Mouse (Mus musculus): ENCODE measurements around the gene Palmd. TPM values are rescaled to one million over a fixed set of nuclear protein-coding genes. Genes with fewer than 3 reads are reported as not detected.

Palmd gene
- 8.0 and 8.8 TPM in 2 replicates for polyA plus RNA-seq (2016; fragmentation: Nextera tagmentation; extraction: Ambion mirVana)

DNA sequence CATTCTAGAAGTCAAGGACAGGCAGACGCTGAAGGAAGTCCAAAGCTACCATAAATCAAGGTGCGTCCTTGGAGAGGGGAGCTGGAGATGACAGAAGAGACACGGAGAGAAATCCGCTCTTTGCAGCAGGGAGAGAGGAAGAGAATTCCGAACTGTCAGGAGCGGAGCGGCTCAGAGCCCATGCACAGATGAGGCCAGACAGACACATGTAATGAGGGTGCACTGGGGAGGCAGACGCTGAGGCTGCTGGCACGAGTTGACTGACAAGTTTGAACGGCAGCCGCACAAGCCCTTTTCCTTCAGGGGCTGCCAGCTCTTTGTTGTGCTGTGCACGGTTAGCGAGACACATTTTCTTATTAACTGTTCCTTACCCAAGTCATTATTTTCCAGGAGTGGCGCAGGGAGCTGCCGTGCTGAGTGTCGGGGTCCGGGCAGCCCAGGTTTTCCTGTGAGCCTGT, at the start of gene Palmd:
Palmd (minus strand) TSS at position 448 of the 458 bp plus-strand sequence.
- Histone ChIP-seq H3K4me3 (replicated peaks) (peak within 1 kb of the TSS; percentile 41), H3K27ac (peak within 1 kb of the TSS; percentile 35; the same call in 1 of the 2 replicates), H3K9me3 (no peaks in the 10 kb centered on the region), H3K9ac (replicated peaks) (peak within 1 kb of the TSS; percentile 51), H3K27me3 (no peaks in the 10 kb centered on the region), H3K4me1 (replicated peaks) (peaks cover 5% of the 10 kb centered on the region), H3K36me3 (no peaks in the 10 kb centered on the region), H3K4me2 (peak within 1 kb of the TSS; percentile 65)
- ATAC-seq (ENCODE audit: insufficient number of reproducible peaks, insufficient read depth, low FRiP score, low TSS enrichment, low read depth): peak; percentile 77; the same call in 1 of the 2 replicates
- 6% methylated on average over 17 of the region's 17 CpGs for WGBS

DNA sequence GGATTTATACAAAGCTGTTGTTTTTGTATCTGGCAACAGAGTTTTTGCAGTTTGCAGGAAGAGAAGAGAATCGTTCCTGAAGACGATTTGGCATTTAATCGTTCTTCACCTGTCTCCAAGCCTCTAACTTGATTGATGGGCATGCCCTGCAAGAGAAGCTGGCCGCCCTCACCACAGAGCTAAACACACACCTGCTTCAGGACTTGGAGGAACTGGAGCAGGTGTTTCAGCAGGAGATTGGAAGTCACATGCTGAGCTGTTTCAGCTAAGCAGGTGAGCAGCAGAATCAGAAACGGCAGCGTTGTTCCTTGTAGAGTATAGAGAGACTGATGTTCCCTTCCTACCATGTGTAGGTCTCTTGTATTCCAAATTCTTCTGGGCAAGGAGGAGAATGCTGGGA, 41.4 kb upstream of the Palmd start:
- 65% methylated on average over 6 of the region's 6 CpGs for WGBS
- Histone ChIP-seq H3K36me3 (no peaks in the 10 kb centered on the region), H3K9ac (replicated peaks) (no peak overlapping the region), H3K4me2 (no peak overlapping the region), H3K27me3 (no peaks in the 10 kb centered on the region), H3K4me3 (replicated peaks) (no peak overlapping the region), H3K4me1 (replicated peaks) (no peaks in the 10 kb centered on the region), H3K27ac (no peak overlapping the region), H3K9me3 (no peaks in the 10 kb centered on the region)
- ATAC-seq (ENCODE audit: insufficient number of reproducible peaks, insufficient read depth, low FRiP score, low TSS enrichment, low read depth): no peak

- Histone ChIP-seq H3K4me2 (no peak overlapping the region), H3K4me3 (replicated peaks) (no peak overlapping the region), H3K27ac (no peak overlapping the region), H3K27me3 (no peaks in the 10 kb centered on the region), H3K9me3 (no peaks in the 10 kb centered on the region), H3K9ac (replicated peaks) (no peak overlapping the region), H3K4me1 (replicated peaks) (no peaks in the 10 kb centered on the region; the same call in 1 of the 2 replicates), H3K36me3 (no peaks in the 10 kb centered on the region)
- no peak for ATAC-seq (ENCODE audit: insufficient number of reproducible peaks, insufficient read depth, low FRiP score, low TSS enrichment, low read depth)
- 81% methylated on average over 6 of the region's 6 CpGs for WGBS
Observed at GRCm38 (mm10) chr3:117007340-117007739, 38.6 kb upstream of the Palmd start.

DNA sequence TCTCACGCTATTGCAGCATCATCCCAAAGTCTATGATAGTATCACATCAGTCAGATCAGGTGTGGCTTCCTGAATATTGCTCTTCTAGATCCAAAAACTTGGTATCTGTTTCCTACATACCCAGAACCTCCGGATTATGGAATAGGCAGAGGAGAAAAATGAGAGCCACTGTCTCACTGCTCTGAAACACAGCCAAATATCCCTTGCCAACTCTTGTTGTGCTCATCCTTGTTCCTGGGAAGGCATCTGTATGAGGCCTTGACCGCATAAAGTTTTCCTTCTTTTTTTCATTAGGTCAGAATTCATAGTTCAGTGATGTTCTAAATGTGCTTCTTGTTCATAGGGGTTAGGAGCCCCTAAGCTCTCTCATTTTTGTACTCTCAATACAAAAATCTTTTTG, 37.8 kb upstream of the Palmd start:
- Histone ChIP-seq H3K4me1 (replicated peaks) (peaks cover 6% of the 10 kb centered on the region), H3K27ac (no peak overlapping the region), H3K4me3 (replicated peaks) (no peak overlapping the region), H3K36me3 (no peaks in the 10 kb centered on the region), H3K27me3 (no peaks in the 10 kb centered on the region), H3K9me3 (no peaks in the 10 kb centered on the region), H3K4me2 (no peak overlapping the region), H3K9ac (replicated peaks) (no peak overlapping the region)
- 93% methylated on average over 3 of the region's 3 CpGs for WGBS
- ATAC-seq (ENCODE audit: insufficient number of reproducible peaks, insufficient read depth, low FRiP score, low TSS enrichment, low read depth): no peak

DNA sequence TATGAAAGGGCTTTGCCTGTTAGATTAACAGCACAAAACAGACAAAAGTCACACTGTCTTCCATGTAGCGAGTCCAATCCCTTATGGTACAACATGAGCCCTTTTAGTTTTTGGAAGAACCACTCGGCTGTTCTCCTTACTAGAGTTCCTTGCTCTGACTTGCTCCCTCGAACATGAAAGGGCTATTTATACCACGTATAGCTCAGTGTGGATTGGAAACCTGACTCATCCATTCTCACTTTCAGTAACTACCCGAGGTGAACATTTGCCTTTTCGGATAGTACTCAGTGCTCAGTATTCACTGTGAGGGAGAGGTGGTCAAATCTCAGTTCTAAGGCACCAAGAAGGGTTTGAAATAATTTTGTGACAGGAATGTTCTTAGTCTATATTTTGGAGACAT, 34.6 kb upstream of the Palmd start:
- H3K9me3 ChIP-seq: no peaks in the 10 kb centered on the region
- ATAC-seq (ENCODE audit: insufficient number of reproducible peaks, insufficient read depth, low FRiP score, low TSS enrichment, low read depth): no peak
- 68% methylated on average over 6 of the region's 6 CpGs for WGBS

GRCm38 (mm10) chr3:117001686-117002485, 33.1 kb upstream of the Palmd start:
- Histone ChIP-seq H3K27ac (no peak overlapping the region), H3K4me1 (replicated peaks) (peaks cover 10% of the 10 kb centered on the region), H3K9ac (replicated peaks) (no peak overlapping the region), H3K4me2 (no peak overlapping the region; the same call in 1 of the 2 replicates), H3K9me3 (no peaks in the 10 kb centered on the region), H3K4me3 (replicated peaks) (no peak overlapping the region), H3K27me3 (no peaks in the 10 kb centered on the region), H3K36me3 (no peaks in the 10 kb centered on the region)
- 42% methylated on average over 9 of the region's 9 CpGs for WGBS
- peak; percentile 72 for ATAC-seq (ENCODE audit: insufficient number of reproducible peaks, insufficient read depth, low FRiP score, low TSS enrichment, low read depth)

More for the DNA sequence above, 34.6 kb upstream of the Palmd start:
- H3K9ac ChIP-seq (replicated peaks): no peak overlapping the region
- no peak overlapping the region for H3K4me3 ChIP-seq (replicated peaks)
- H3K4me2 ChIP-seq: no peak overlapping the region
- no peaks in the 10 kb centered on the region for H3K36me3 ChIP-seq
- H3K27ac ChIP-seq: no peak overlapping the region
- no peaks in the 10 kb centered on the region for H3K27me3 ChIP-seq
- H3K4me1 ChIP-seq (replicated peaks): peaks cover 10% of the 10 kb centered on the region

- H3K4me2 ChIP-seq: no peak overlapping the region
Observed at GRCm38 (mm10) chr3:116993011-116993410, 24.2 kb upstream of the Palmd start.

GRCm38 (mm10) chr3:116991180-116991579, 22.4 kb upstream of the Palmd start:
- Histone ChIP-seq H3K36me3 (no peaks in the 10 kb centered on the region), H3K4me1 (replicated peaks) (no peaks in the 10 kb centered on the region), H3K27me3 (no peaks in the 10 kb centered on the region), H3K9me3 (no peaks in the 10 kb centered on the region), H3K9ac (replicated peaks) (no peak overlapping the region), H3K4me2 (no peak overlapping the region), H3K4me3 (replicated peaks) (no peak overlapping the region), H3K27ac (no peak overlapping the region)
- no peak for ATAC-seq (ENCODE audit: insufficient number of reproducible peaks, insufficient read depth, low FRiP score, low TSS enrichment, low read depth)
- 81% methylated on average over 2 of the region's 2 CpGs for WGBS

More at GRCm38 (mm10) chr3:116993011-116993410, 24.2 kb upstream of the Palmd start:
- H3K27ac ChIP-seq: no peak overlapping the region
- no peaks in the 10 kb centered on the region for H3K27me3 ChIP-seq
- H3K9me3 ChIP-seq: no peaks in the 10 kb centered on the region
- H3K36me3 ChIP-seq: no peaks in the 10 kb centered on the region
- no peak overlapping the region for H3K4me3 ChIP-seq (replicated peaks)
- no peak overlapping the region for H3K9ac ChIP-seq (replicated peaks)
- no peak for ATAC-seq (ENCODE audit: insufficient number of reproducible peaks, insufficient read depth, low FRiP score, low TSS enrichment, low read depth)
- no peaks in the 10 kb centered on the region for H3K4me1 ChIP-seq (replicated peaks)
- WGBS: 81% methylated on average over 2 of the region's 2 CpGs

GRCm38 (mm10) chr3:116988221-116988620, 19.4 kb upstream of the Palmd start:
- Histone ChIP-seq H3K27ac (no peak overlapping the region), H3K9me3 (no peaks in the 10 kb centered on the region), H3K36me3 (no peaks in the 10 kb centered on the region), H3K27me3 (no peaks in the 10 kb centered on the region), H3K4me2 (no peak overlapping the region), H3K4me1 (replicated peaks) (no peaks in the 10 kb centered on the region), H3K4me3 (replicated peaks) (no peak overlapping the region), H3K9ac (replicated peaks) (no peak overlapping the region)
- WGBS: 84% methylated on average over 3 of the region's 3 CpGs
- ATAC-seq (ENCODE audit: insufficient number of reproducible peaks, insufficient read depth, low FRiP score, low TSS enrichment, low read depth): no peak

DNA sequence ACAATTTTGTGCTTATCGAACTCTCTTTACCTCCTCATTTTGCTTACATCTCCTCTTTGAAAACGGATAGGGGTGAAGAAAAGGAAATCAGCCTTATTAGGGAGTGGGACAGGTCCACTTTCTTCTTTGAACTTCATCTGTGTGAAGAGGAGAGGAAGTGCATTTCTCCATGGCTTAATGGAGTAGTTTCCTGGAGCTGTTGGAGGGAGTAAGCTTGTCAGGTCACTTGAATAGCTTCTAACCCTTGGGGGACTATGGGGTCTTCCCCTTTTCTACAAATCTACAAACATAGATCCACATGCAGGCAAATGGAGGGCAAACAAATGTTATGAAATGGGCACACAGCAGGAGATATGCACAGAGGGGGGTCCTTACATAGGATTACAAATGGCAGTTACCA, 17.7 kb upstream of the Palmd start:
- no peak overlapping the region for H3K4me3 ChIP-seq (replicated peaks)
- 54% methylated on average over 2 of the region's 2 CpGs for WGBS
- H3K4me2 ChIP-seq: no peak overlapping the region
- no peaks in the 10 kb centered on the region for H3K9me3 ChIP-seq
- no peak overlapping the region for H3K9ac ChIP-seq (replicated peaks)
- H3K4me1 ChIP-seq (replicated peaks): no peaks in the 10 kb centered on the region
- H3K27me3 ChIP-seq: no peaks in the 10 kb centered on the region
- no peak overlapping the region for H3K27ac ChIP-seq
- no peak for ATAC-seq (ENCODE audit: insufficient number of reproducible peaks, insufficient read depth, low FRiP score, low TSS enrichment, low read depth)
- H3K36me3 ChIP-seq: no peaks in the 10 kb centered on the region

- Histone ChIP-seq H3K9ac (replicated peaks) (no peak overlapping the region), H3K4me2 (no peak overlapping the region), H3K4me3 (replicated peaks) (no peak overlapping the region), H3K4me1 (replicated peaks) (no peaks in the 10 kb centered on the region), H3K9me3 (no peaks in the 10 kb centered on the region), H3K27me3 (no peaks in the 10 kb centered on the region), H3K27ac (no peak overlapping the region), H3K36me3 (no peaks in the 10 kb centered on the region)
- 86% methylated on average over 1 of the region's 1 CpGs for WGBS
- ATAC-seq (ENCODE audit: insufficient number of reproducible peaks, insufficient read depth, low FRiP score, low TSS enrichment, low read depth): no peak
Observed at GRCm38 (mm10) chr3:116985741-116986140, 17.0 kb upstream of the Palmd start.

Measured in limb, embryonic 12.5 days (tissue).